Mouse (Mus musculus) intestine, postnatal 0 days (tissue): ENCODE results near the gene Slc24a3. TPM values are rescaled to one million over a fixed set of nuclear protein-coding genes. Genes with fewer than 3 reads are reported as not detected.
A peak's percentile ranks its signal among the peaks of the same experiment; 100 is the strongest.

Experiments used
- ATAC-seq: fragments of 200-750 bp; cut with Nextera tagmentation; 2 replicates; pipeline ENCODE4 v1.8.0; 2017; ENCODE audit warnings: mild to moderate bottlenecking, moderate TSS enrichment, moderate library complexity
- H3K27ac ChIP-seq: fragments of 300-500 bp; sonication (generic); 2 replicates; pipeline ENCODE4 v1.5.1; 2014; ENCODE audit warnings: mild to moderate bottlenecking, low read depth, low read length, moderate library complexity
- H3K27me3 ChIP-seq: fragments of 300-500 bp; sonication (generic); replicated peaks from 2 replicates; pipeline ENCODE4 v1.6.1; 2014; ENCODE audit warnings: low read length, mixed read lengths; ENCODE audit not compliant: control insufficient read depth, insufficient read depth
- H3K36me3 ChIP-seq: fragments of 300-500 bp; sonication (generic); 2 replicates; pipeline ENCODE4 v1.6.1; 2014; ENCODE audit warnings: mild to moderate bottlenecking, moderate library complexity; ENCODE audit not compliant: control insufficient read depth, insufficient read depth
- H3K4me1 ChIP-seq: fragments of 300-500 bp; sonication (generic); replicated peaks from 2 replicates; pipeline ENCODE4 v1.6.1; 2014; ENCODE audit warnings: antibody characterized with exemption, low read length, mixed read lengths; ENCODE audit not compliant: control insufficient read depth, insufficient read depth
- H3K4me2 ChIP-seq: fragments of 300-500 bp; sonication (generic); replicated peaks from 2 replicates; pipeline ENCODE4 v1.6.1; 2014; ENCODE audit warnings: low read depth, mild to moderate bottlenecking, moderate library complexity
- H3K4me3 ChIP-seq: fragments of 300-500 bp; sonication (generic); 2 replicates; pipeline ENCODE4 v1.5.1; 2014; ENCODE audit warnings: low read depth, low read length
- H3K9ac ChIP-seq: fragments of 300-500 bp; sonication (generic); 2 replicates; pipeline ENCODE4 v1.6.1; 2014; ENCODE audit warnings: mild to moderate bottlenecking, low read depth, low read length
- H3K9me3 ChIP-seq: fragments of 300-500 bp; sonication (generic); 2 replicates; pipeline ENCODE4 v1.6.1; 2016; ENCODE audit warnings: mixed run types; ENCODE audit not compliant: control insufficient read depth
- CTCF ChIP-seq: sonication (generic); IDR thresholded peaks from 2 replicates; pipeline ENCODE4 v1.5.1; 2016; ENCODE audit warnings: low read depth, mild to moderate bottlenecking, control low read depth, antibody characterized with exemption, moderate library complexity
- WGBS: fragments of 180-500 bp; shearing (Covaris S2); extraction: QIAGEN DNeasy Blood & Tissue Kit; methylation state at CpG from one replicate; pipeline ENCODE4 v1.1.7; 2014; 5-methylcytosine and 5-hydroxymethylcytosine counted together
- polyA plus RNA-seq: library from polyadenylated mRNA; unstranded; fragments of >200 nt; fragmentation: Nextera tagmentation; extraction: Ambion mirVana; gene quantifications from 2 replicates; pipeline ENCODE4 v1.2.1, GENCODE M21; 2015

Gene Slc24a3
- polyA plus RNA-seq, 1 experiment from 2014 or later = 6.5 TPM

DNA sequence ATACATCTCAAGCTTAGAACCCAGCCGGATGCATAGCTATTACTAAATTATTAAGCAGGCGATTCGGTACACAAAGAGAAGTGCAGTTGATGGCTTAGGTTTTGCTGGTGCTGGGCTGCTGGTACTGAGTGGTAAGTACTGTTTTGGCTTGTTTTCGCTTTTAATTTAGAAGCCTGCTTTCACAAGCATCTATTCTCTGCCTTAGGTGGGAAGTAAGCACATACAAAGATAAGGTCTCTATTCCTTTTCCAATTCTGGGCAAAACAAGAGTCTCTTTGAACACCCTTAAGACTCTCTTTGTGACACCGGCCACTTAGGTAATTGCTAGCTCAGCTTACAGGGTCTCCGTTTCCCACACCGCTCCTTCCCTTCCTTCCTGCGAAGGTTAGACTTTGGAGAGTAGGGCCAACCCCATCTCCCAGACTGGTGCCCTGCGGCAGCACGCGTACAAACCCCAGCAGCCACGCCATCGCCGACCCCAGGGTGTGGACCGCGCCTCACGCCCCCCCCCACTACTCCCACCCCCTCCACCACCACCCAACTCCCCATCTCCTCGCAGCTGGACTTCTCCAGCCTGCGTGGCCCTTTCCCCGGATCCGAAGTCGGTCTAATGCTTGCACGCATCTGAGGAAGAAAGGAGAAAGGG, 507.1 kb downstream of the Slc24a3 start:
- H3K4me2 ChIP-seq = peak overlapping the region; percentile 93
- H3K4me1 ChIP-seq = 0 out of 2 replicates have a peak, but pooled peaks cover 7% of the 10 kb centered on the region
- H3K4me3 ChIP-seq = peak overlapping the region; percentile 71
- no peaks in the 10 kb centered on the region for H3K36me3 ChIP-seq
- H3K9ac ChIP-seq = peak overlapping the region; percentile 59
- H3K9me3 ChIP-seq = no peaks in the 10 kb centered on the region
- H3K27me3 ChIP-seq = no peaks in the 10 kb centered on the region
- TF ChIP-seq CTCF = no peak
- peak; percentile 14; the same call in 1 of the 2 replicates for ATAC-seq
- WGBS = 4% methylated on average over 23 of the region's 23 CpGs
- H3K27ac ChIP-seq = no peak overlapping the region; the same call in 1 of the 2 replicates

DNA sequence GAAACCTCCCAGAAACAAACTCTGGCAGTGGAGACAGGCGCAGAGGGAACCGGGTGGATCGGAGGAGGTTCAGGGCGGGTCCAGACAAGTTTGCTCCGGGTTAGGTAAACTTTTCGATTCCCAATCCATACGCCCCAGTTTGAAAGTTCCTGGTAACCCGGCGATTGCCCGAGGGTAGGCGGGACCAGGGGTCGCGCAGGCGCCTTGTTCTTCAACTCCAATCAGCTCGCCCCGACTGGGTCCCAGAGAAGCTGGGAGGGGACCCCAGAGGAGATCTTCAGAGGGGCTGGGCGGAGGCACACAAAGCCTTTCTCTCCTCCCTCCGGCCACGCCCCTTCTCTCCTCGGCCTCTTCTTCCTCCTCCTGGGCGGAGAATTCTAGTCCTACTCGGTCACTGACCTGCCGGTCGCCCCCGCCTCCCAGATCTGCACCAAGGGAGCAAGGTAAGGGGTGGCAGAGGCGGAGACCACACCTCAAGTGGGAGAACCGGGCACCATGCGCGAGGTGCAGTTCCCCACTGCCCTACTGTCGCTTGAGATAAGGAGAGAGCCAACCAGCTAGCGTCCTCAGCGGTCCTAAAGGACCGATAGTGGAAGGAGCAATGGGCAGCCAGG, 507.7 kb downstream of the Slc24a3 start, which contains the start of gene Rin2:
Rin2 (plus strand) TSS at position 74 of the 614 bp plus-strand sequence.
- 0% methylated on average over 33 of the region's 33 CpGs for WGBS
- peak; percentile 62 for ATAC-seq
- no peaks in the 10 kb centered on the region for H3K36me3 ChIP-seq

DNA sequence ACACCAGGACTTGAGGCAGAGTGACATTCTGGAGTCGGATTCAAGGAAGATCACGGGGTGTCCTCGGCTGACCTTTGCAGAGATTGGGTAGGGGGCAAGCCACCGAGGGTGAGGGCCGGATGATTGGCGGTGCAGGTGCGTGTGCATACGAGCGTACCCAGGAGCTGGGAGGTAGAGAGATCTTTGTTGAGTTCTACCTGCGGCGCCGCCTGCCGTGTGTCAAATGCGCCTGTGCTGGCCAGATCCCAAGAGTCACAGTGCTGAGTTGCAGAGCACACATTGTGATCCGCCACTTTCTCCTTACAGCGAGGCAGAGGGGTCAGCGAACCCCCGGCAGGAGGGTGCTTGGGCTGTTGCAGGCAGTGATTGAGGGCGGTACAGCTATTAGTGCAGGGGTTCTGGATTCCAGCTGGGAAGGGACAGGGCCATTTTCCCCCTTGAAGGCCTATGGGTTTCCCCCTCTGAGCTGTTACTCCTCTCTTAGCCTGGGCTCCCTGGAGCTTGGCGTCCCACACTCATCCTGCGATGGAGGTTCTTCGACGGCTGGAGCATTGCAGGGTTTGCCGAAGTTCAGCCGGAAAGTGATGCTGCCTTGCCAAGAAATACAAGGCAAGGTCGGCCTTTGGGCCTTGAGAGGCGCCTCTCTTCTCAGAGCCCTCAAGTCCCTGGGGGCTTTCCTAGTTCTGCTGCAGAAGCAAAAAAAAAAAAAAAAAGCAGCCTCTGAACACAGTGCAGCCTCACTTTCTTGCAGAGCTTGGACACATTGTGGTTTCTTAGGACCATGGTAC, 508.4 kb downstream of the Slc24a3 start:
- H3K4me1 ChIP-seq = 0 out of 2 replicates have a peak, but pooled peaks cover 7% of the 10 kb centered on the region
- 7% methylated on average over 27 of the region's 27 CpGs for WGBS
- H3K27me3 ChIP-seq = no peaks in the 10 kb centered on the region
- peak; percentile 39 for ATAC-seq
- H3K9me3 ChIP-seq = no peaks in the 10 kb centered on the region
- H3K4me3 ChIP-seq = peak overlapping the region; percentile 71
- peak overlapping the region; percentile 59; the same call in 1 of the 2 replicates for H3K9ac ChIP-seq
- H3K4me2 ChIP-seq = peak overlapping the region; percentile 93
- no peaks in the 10 kb centered on the region for H3K36me3 ChIP-seq
- H3K27ac ChIP-seq = 0 out of 2 replicates have a peak overlapping the region, but pooled peaks have one; percentile 7
- TF ChIP-seq CTCF = no peak

More for the DNA sequence above, 507.7 kb downstream of the Slc24a3 start, which contains the start of gene Rin2:
- Histone ChIP-seq H3K4me2 (peak within 1 kb of the TSS; percentile 93), H3K4me3 (peak within 1 kb of the TSS; percentile 71), H3K27ac (peak within 1 kb of the TSS; percentile 7; the same call in 1 of the 2 replicates), H3K9ac (peak within 1 kb of the TSS; percentile 59), H3K4me1 (0 out of 2 replicates have a peak, but pooled peaks cover 7% of the 10 kb centered on the region), H3K9me3 (no peaks in the 10 kb centered on the region), H3K27me3 (no peaks in the 10 kb centered on the region)
- no peak for TF ChIP-seq CTCF

GRCm38 (mm10) chr2:145676544-145676925, 509.0 kb downstream of the Slc24a3 start:
- ATAC-seq = no peak
- no peak for TF ChIP-seq CTCF
- H3K36me3 ChIP-seq = no peaks in the 10 kb centered on the region
- 0 out of 2 replicates have a peak, but pooled peaks cover 7% of the 10 kb centered on the region for H3K4me1 ChIP-seq
- no peak overlapping the region for H3K9ac ChIP-seq
- no peak overlapping the region for H3K27ac ChIP-seq
- no peaks in the 10 kb centered on the region for H3K27me3 ChIP-seq
- no peaks in the 10 kb centered on the region for H3K9me3 ChIP-seq
- H3K4me2 ChIP-seq = peak overlapping the region; percentile 93; the same call in 1 of the 2 replicates
- 46% methylated on average over 3 of the region's 3 CpGs for WGBS
- H3K4me3 ChIP-seq = peak overlapping the region; percentile 71; the same call in 1 of the 2 replicates

GRCm38 (mm10) chr2:145676936-145677335, 509.4 kb downstream of the Slc24a3 start:
- no peaks in the 10 kb centered on the region for H3K27me3 ChIP-seq
- TF ChIP-seq CTCF = no peak
- H3K4me3 ChIP-seq = no peak overlapping the region
- no peak overlapping the region for H3K27ac ChIP-seq
- no peaks in the 10 kb centered on the region for H3K9me3 ChIP-seq
- 86% methylated on average over 2 of the region's 2 CpGs for WGBS
- no peaks in the 10 kb centered on the region for H3K36me3 ChIP-seq
- H3K4me1 ChIP-seq = 0 out of 2 replicates have a peak, but pooled peaks cover 4% of the 10 kb centered on the region
- H3K9ac ChIP-seq = no peak overlapping the region
- H3K4me2 ChIP-seq = no peak overlapping the region
- no peak for ATAC-seq

DNA sequence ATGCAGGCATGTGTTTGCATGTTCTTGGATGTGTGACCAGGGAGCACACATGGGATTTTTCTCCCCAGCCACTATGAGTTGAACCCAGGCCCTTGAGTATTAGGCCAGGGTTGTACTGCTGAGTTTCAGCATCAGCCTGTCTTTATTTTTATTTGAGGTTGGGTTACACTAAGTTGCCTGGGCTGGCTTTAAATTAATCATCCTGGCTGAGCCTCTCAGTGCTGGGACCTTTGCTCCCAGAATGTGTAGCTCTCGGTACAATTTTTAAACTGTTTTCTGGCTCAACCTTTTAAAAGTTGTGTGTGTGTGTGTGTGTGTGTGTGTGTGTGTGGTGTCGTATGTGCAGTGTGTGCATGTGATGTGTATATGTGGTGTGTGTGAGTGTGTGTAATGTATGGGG, 512.6 kb downstream of the Slc24a3 start:
- Histone ChIP-seq H3K27ac (no peak overlapping the region), H3K4me1 (peaks cover 10% of the 10 kb centered on the region; the same call in 1 of the 2 replicates), H3K9ac (no peak overlapping the region), H3K4me3 (no peak overlapping the region), H3K4me2 (no peak overlapping the region), H3K27me3 (no peaks in the 10 kb centered on the region), H3K9me3 (no peaks in the 10 kb centered on the region), H3K36me3 (no peaks in the 10 kb centered on the region)
- 50% methylated on average over 2 of the region's 2 CpGs for WGBS
- ATAC-seq = no peak
- TF ChIP-seq CTCF = no peak
